Mouse (Mus musculus): Measurements from ENCODE around the gene Ugt8a. TPM values are rescaled to one million over a fixed set of nuclear protein-coding genes. Genes with fewer than 3 reads are reported as not detected.

Gene Ugt8a
- polyA plus RNA-seq, 1 experiment, result not detected

DNA sequence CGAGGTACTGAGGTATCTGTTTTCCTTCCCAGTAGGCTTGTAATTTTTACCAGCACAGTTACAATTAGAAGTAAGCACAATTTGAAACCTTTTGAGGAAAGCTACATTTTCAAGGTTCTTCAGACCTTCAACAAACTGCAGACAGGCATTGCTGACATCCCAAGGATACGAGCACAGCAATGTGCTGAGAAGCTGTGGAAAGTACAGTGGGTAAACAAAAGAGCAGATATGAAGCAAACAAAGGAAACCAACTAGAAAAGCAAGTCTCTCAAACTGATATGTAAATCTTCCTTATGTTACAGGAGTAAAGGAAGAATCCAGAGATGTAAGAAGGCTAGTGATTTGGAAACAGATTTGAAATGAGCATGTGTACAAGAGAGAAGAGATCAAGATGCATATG is 54.0 kb downstream of the Ugt8a start:
- Histone ChIP-seq H3K4me1 (ENCODE audit: control insufficient read depth, insufficient read depth, low read length) (no peaks in the 10 kb centered on the region), H3K27ac (ENCODE audit: insufficient read depth, low read depth, low read length) (no peak overlapping the region), H3K4me3 (ENCODE audit: insufficient read depth, low read depth, low read length) (no peak overlapping the region)
- 53% methylated on average over 2 of the region's 2 CpGs for WGBS
- TF ChIP-seq CTCF (IDR thresholded peaks at IDR 0.05; ENCODE audit: insufficient read depth, low read depth, low read length) (no peak), POLR2A (IDR thresholded peaks at IDR 0.05; ENCODE audit: insufficient read depth, low read depth, low read length) (no peak)

- no peaks in the 10 kb centered on the region for H3K4me1 ChIP-seq (ENCODE audit: control insufficient read depth, insufficient read depth, low read length)
- no peak overlapping the region for H3K4me3 ChIP-seq (ENCODE audit: insufficient read depth, low read depth, low read length)
- no peak overlapping the region for H3K27ac ChIP-seq (ENCODE audit: insufficient read depth, low read depth, low read length)
- TF ChIP-seq POLR2A (IDR thresholded peaks at IDR 0.05; ENCODE audit: insufficient read depth, low read depth, low read length), result no peak
- TF ChIP-seq CTCF (IDR thresholded peaks at IDR 0.05; ENCODE audit: insufficient read depth, low read depth, low read length), result no peak
These were observed 55.4 kb downstream of the Ugt8a start for GRCm38 (mm10) chr3:125883009-125883408.

DNA sequence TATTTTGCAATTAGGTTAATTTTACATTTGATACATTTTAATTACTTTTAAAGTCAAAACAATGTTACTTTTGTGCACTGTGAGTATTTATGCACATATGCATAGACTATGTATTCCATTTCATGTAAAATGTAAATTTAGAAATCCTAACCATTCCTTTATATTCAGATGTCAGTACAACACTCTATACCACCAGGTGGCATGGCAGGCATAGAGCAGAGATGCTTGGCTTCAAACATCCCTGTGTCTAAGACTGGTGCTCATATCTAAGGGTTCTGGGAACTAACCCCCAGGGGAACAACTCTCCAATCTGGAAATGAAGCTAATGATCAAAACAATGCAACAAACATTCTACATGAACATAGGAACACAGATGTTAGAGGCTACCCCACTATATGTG is 56.6 kb downstream of the Ugt8a start:
- TF ChIP-seq POLR2A (IDR thresholded peaks at IDR 0.05; ENCODE audit: insufficient read depth, low read depth, low read length) (no peak), CTCF (IDR thresholded peaks at IDR 0.05; ENCODE audit: insufficient read depth, low read depth, low read length) (no peak)
- Histone ChIP-seq H3K27ac (ENCODE audit: insufficient read depth, low read depth, low read length) (no peak overlapping the region), H3K4me1 (ENCODE audit: control insufficient read depth, insufficient read depth, low read length) (no peaks in the 10 kb centered on the region), H3K4me3 (ENCODE audit: insufficient read depth, low read depth, low read length) (no peak overlapping the region)

DNA sequence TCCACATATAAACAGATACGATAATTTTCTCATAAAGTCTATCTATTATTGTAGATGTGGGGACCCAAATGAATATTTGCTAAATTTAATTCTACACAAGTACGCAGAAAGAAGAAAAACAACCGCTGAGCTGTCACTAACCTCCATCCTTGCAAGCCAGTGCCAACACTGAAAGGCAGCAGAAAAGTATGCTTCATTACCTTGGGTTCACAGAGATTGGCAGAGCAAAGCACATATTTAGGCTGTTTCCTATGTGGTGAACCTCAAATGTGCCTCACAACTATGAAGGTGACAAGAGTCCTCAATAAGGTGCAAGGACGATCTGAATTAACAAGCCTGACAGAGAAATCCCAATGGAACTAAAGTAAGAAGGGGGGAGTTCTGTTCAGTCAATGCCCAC is 64.0 kb downstream of the Ugt8a start:
- Histone ChIP-seq H3K27ac (ENCODE audit: insufficient read depth, low read depth, low read length) (no peak overlapping the region), H3K4me3 (ENCODE audit: insufficient read depth, low read depth, low read length) (no peak overlapping the region), H3K4me1 (ENCODE audit: control insufficient read depth, insufficient read depth, low read length) (no peaks in the 10 kb centered on the region)
- 46% methylated on average over 4 of the region's 4 CpGs for WGBS
- TF ChIP-seq CTCF (IDR thresholded peaks at IDR 0.05; ENCODE audit: insufficient read depth, low read depth, low read length) (no peak), POLR2A (IDR thresholded peaks at IDR 0.05; ENCODE audit: insufficient read depth, low read depth, low read length) (no peak)

DNA sequence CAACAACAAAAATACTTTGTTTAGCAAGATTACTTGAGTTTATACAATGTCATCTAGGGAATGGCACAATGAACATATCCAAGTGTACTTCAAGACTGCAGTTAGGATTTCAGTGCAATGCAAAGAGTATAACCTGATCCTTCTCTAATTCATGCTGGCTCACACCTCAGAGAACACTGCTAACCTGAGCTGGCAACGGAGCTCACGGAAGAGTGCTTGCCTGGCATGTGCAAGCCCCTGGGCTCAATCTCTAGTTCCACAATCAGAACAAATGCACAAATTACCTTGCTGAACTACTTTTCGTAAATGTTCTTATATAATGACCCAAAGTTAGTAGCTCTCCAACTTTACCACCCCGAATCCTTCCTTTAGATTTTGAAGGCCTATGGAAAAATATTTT is 68.5 kb downstream of the Ugt8a start:
- TF ChIP-seq POLR2A (IDR thresholded peaks at IDR 0.05; ENCODE audit: insufficient read depth, low read depth, low read length), result no peak
- TF ChIP-seq CTCF (IDR thresholded peaks at IDR 0.05; ENCODE audit: insufficient read depth, low read depth, low read length), result no peak
- 98% methylated on average over 4 of the region's 4 CpGs for WGBS
- Histone ChIP-seq H3K4me3 (ENCODE audit: insufficient read depth, low read depth, low read length) (no peak overlapping the region), H3K27ac (ENCODE audit: insufficient read depth, low read depth, low read length) (no peak overlapping the region), H3K4me1 (ENCODE audit: control insufficient read depth, insufficient read depth, low read length) (no peaks in the 10 kb centered on the region)

GRCm38 (mm10) chr3:125861601-125862000 is 76.8 kb downstream of the Ugt8a start:
- no peak overlapping the region for H3K27ac ChIP-seq (ENCODE audit: insufficient read depth, low read depth, low read length)
- TF ChIP-seq POLR2A (IDR thresholded peaks at IDR 0.05; ENCODE audit: insufficient read depth, low read depth, low read length), result no peak
- TF ChIP-seq CTCF (IDR thresholded peaks at IDR 0.05; ENCODE audit: insufficient read depth, low read depth, low read length), result no peak
- WGBS, result 55% methylated on average over 3 of the region's 3 CpGs
- no peak overlapping the region for H3K4me3 ChIP-seq (ENCODE audit: insufficient read depth, low read depth, low read length)
- H3K4me1 ChIP-seq (ENCODE audit: control insufficient read depth, insufficient read depth, low read length), result no peaks in the 10 kb centered on the region

GRCm38 (mm10) chr3:125849163-125849872 is 89.1 kb downstream of the Ugt8a start:
- no peak overlapping the region for H3K4me3 ChIP-seq (ENCODE audit: insufficient read depth, low read depth, low read length)
- 19% methylated on average over 6 of the region's 6 CpGs for WGBS
- no peaks in the 10 kb centered on the region for H3K4me1 ChIP-seq (ENCODE audit: control insufficient read depth, insufficient read depth, low read length)
- no peak overlapping the region for H3K27ac ChIP-seq (ENCODE audit: insufficient read depth, low read depth, low read length)
- TF ChIP-seq CTCF (IDR thresholded peaks at IDR 0.05; ENCODE audit: insufficient read depth, low read depth, low read length), result no peak
- no peak for TF ChIP-seq POLR2A (IDR thresholded peaks at IDR 0.05; ENCODE audit: insufficient read depth, low read depth, low read length)

DNA sequence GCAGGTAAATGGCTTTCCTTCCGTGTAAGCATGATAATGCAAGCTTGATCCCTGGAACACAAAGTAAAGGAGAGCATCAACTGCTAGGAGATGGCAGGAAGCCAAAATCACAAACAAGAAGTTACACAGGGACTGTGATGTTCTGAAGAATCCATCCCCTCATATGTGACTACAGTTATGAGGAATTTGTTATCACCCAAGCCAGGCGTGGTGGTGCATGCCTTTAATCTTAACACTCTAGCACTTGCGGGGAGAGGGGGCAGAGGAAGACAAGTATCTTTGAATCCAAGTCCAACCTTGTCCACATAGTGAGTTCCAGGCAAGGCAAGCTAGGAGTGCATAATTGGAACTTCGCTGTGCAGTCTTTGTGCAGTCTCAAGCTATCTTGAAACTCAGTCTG is 110.4 kb downstream of the Ugt8a start:
- no peaks in the 10 kb centered on the region for H3K4me1 ChIP-seq (ENCODE audit: control insufficient read depth, insufficient read depth, low read length)
- TF ChIP-seq CTCF (IDR thresholded peaks at IDR 0.05; ENCODE audit: insufficient read depth, low read depth, low read length) (no peak), POLR2A (IDR thresholded peaks at IDR 0.05; ENCODE audit: insufficient read depth, low read depth, low read length) (no peak)
- 78% methylated on average over 4 of the region's 4 CpGs for WGBS
- H3K4me3 ChIP-seq (ENCODE audit: insufficient read depth, low read depth, low read length), result no peak overlapping the region
- H3K27ac ChIP-seq (ENCODE audit: insufficient read depth, low read depth, low read length), result no peak overlapping the region

DNA sequence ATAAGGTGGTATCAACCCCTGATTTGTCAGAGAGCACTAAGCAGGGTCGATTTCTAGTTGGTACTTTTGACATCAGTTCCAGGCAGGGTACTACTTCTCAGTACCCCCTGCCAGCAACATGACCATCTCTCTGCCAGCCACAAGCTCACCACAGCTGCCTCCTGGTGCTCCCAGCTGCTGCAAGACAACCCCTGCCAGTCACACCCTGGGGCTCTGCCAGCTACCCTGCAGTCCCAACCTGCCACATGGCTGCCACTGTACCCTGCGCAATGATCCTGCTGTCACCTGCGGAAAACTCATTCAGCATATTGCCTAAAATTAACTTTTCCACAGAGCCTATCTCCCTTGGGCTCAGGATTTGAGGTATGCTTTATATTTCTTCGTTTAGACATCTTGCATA is 111.2 kb downstream of the Ugt8a start:
- Histone ChIP-seq H3K4me3 (ENCODE audit: insufficient read depth, low read depth, low read length) (no peak overlapping the region), H3K27ac (ENCODE audit: insufficient read depth, low read depth, low read length) (no peak overlapping the region), H3K4me1 (ENCODE audit: control insufficient read depth, insufficient read depth, low read length) (no peaks in the 10 kb centered on the region)
- WGBS, result 75% methylated on average over 4 of the region's 4 CpGs
- TF ChIP-seq POLR2A (IDR thresholded peaks at IDR 0.05; ENCODE audit: insufficient read depth, low read depth, low read length) (no peak), CTCF (IDR thresholded peaks at IDR 0.05; ENCODE audit: insufficient read depth, low read depth, low read length) (no peak)

DNA sequence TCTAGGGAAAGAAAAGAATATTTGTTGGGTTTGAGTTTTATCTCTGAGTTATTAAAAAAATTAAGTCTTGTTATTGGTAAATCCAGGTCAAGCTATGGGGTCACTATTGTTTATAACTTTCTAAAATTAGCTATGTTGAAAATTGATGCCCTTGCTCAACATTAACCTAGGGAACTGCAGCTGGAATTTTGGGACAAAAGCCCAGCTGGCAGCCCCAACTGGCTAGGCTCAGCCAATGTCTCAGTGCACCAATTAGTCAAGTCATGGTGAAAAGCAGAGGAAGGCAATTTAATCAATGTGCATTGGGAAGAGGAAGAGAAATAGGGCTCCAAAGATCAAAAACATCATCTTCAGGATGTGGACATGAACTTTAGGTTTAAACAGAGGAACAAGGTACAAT is 118.7 kb downstream of the Ugt8a start:
- Histone ChIP-seq H3K27ac (ENCODE audit: insufficient read depth, low read depth, low read length) (no peak overlapping the region), H3K4me1 (ENCODE audit: control insufficient read depth, insufficient read depth, low read length) (no peaks in the 10 kb centered on the region), H3K4me3 (ENCODE audit: insufficient read depth, low read depth, low read length) (no peak overlapping the region)
- TF ChIP-seq POLR2A (IDR thresholded peaks at IDR 0.05; ENCODE audit: insufficient read depth, low read depth, low read length) (no peak), CTCF (IDR thresholded peaks at IDR 0.05; ENCODE audit: insufficient read depth, low read depth, low read length) (no peak)
